Mouse (Mus musculus): ENCODE data around the gene Eogt. TPM values are rescaled to one million over a fixed set of nuclear protein-coding genes. Genes with fewer than 3 reads are reported as not detected.

Gene Eogt
- polyA plus RNA-seq, 1 experiment from 2014 or later = 12.8 TPM

DNA sequence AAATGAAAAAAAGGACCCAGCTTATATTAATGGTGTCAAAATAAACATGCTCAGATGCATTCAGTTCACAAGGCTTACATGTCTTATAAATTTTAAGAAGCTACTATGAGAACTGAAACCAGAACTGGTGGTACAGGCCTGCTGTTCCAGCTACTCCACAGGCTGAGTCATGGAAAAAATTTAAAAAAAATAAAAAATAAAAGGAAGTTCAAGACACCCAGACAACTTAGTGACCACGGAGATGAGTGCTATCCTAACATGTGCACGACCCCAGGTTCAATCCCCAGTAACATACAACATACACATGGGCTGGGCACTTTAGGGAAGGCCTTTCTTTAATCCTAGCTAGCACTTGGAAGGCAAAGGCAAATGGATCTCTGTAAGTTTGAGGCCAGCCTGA, 739 bp upstream of the Eogt start:
- no peaks in the 10 kb centered on the region for H3K27me3 ChIP-seq (ENCODE audit: insufficient read depth, low read length)
- DNase-seq (ENCODE audit: low spot score) (peak; percentile 12), ATAC-seq (replicated peaks; ENCODE audit: low FRiP score, low read depth) (no peak; the same call in 1 of the 2 replicates)
- H3K27ac ChIP-seq = 0 out of 2 replicates have a peak overlapping the region, but pooled peaks have one; percentile 87
- no peaks in the 10 kb centered on the region for H3K9me3 ChIP-seq (replicated peaks; ENCODE audit: low read length)
- no peak overlapping the region for H3K9ac ChIP-seq (ENCODE audit: low read depth, low read length)
- no peak for TF ChIP-seq CTCF (IDR thresholded peaks at IDR 0.05; ENCODE audit: low read depth)
- H3K4me2 ChIP-seq (ENCODE audit: low read length) = no peak overlapping the region
- H3K36me3 ChIP-seq (ENCODE audit: insufficient read depth, low read length) = no peaks in the 10 kb centered on the region
- no peaks in the 10 kb centered on the region; the same call in 1 of the 2 replicates for H3K4me1 ChIP-seq (replicated peaks; ENCODE audit: insufficient read depth, low read length)
- WGBS = 66% methylated on average over 2 of the region's 2 CpGs
- no peak overlapping the region for H3K4me3 ChIP-seq (replicated peaks; ENCODE audit: low read depth, low read length)

DNA sequence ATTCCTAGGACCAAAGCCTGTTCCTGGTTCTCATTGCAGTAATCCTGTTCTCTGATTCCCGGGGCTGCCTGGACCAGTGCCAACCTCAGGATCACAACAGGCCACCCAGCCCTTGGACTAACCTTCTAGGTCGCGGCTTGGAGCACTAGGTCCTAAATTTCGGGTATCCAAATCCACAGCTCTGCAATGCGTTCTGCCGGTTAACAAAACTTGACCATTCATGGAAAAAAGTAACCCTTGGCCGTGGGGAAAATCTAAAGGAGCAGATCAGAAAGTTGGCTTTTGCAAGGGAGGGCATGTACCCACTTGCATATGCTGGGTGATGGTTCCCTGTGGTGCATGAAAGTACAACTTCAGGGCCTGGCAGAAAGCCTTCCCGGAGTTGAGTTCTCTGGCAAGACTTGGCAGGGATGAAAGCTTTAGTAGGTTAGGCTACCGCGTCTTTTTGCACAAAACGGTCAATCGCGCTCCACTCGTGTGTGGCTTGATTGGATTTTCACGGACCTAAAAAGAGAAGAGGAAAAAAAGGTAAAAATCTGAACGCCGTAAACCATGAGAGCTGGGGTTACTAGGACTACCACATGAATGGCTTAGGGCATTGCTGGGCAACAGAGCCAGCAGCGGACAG, 1.1 kb downstream of the Eogt start:
- Histone ChIP-seq H3K4me2 (ENCODE audit: low read length) (peak overlapping the region; percentile 96), H3K4me3 (replicated peaks; ENCODE audit: low read depth, low read length) (peak overlapping the region; percentile 73), H3K9ac (ENCODE audit: low read depth, low read length) (peak overlapping the region; percentile 90), H3K27me3 (ENCODE audit: insufficient read depth, low read length) (no peaks in the 10 kb centered on the region), H3K36me3 (ENCODE audit: insufficient read depth, low read length) (no peaks in the 10 kb centered on the region), H3K4me1 (replicated peaks; ENCODE audit: insufficient read depth, low read length) (no peaks in the 10 kb centered on the region; the same call in none of the 2 replicates), H3K27ac (peak overlapping the region; percentile 87), H3K9me3 (replicated peaks; ENCODE audit: low read length) (no peaks in the 10 kb centered on the region)
- ATAC-seq (replicated peaks; ENCODE audit: low FRiP score, low read depth) (peak; percentile 8; the same call in 1 of the 2 replicates), DNase-seq (ENCODE audit: low spot score) (no peak)
- 13% methylated on average over 18 of the region's 18 CpGs for WGBS
- no peak for TF ChIP-seq CTCF (IDR thresholded peaks at IDR 0.05; ENCODE audit: low read depth)

DNA sequence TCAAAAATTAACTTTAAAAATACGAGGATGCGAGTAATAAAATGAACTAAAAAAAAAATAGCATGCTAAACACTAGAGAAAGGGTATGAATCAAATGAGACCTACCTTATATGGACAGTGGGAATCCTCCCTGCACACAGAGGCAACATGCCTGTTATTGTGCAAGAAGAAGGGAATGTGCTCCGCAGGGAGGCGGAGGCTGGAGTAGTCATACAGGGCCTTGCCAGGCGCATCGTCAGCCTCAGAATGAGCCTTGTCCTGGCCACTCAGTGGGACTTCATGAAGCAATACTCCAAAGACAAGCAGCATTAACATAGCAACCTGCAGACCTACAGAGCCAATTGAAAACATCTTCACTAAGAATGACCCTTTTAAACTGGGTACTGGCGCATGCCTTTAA, 3.8 kb downstream of the Eogt start:
- Histone ChIP-seq H3K4me3 (replicated peaks; ENCODE audit: low read depth, low read length) (no peak overlapping the region), H3K4me2 (ENCODE audit: low read length) (0 out of 2 replicates have a peak overlapping the region, but pooled peaks have one; percentile 2), H3K9me3 (replicated peaks; ENCODE audit: low read length) (no peaks in the 10 kb centered on the region), H3K36me3 (ENCODE audit: insufficient read depth, low read length) (0 out of 2 replicates have a peak, but pooled peaks cover 7% of the 10 kb centered on the region), H3K4me1 (replicated peaks; ENCODE audit: insufficient read depth, low read length) (no peaks in the 10 kb centered on the region; the same call in none of the 2 replicates), H3K27me3 (ENCODE audit: insufficient read depth, low read length) (no peaks in the 10 kb centered on the region), H3K9ac (ENCODE audit: low read depth, low read length) (no peak overlapping the region), H3K27ac (0 out of 2 replicates have a peak overlapping the region, but pooled peaks have one; percentile 34)
- ATAC-seq (replicated peaks; ENCODE audit: low FRiP score, low read depth) (no peak), DNase-seq (ENCODE audit: low spot score) (no peak)
- no peak for TF ChIP-seq CTCF (IDR thresholded peaks at IDR 0.05; ENCODE audit: low read depth)
- WGBS = 82% methylated on average over 7 of the region's 7 CpGs

DNA sequence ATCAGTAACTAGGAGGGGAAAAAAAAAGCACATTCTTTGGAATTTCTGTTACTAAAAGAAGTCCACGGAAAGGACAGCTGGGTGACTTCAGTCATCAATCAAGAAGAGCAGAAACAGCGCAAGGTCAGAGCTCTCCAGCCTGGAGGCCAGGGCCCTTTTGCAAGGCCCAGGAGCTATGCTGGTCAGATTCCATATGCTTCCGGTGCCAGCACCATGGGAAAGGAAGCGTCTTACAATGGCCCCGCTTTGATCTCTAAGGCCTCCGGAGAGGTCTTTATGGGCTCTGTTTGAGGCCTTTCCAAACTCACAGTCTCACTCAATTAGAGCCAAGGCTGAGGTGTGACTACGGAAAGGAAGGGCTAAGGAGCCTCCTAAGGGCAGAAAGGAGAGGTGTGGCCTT, 4.6 kb downstream of the Eogt start:
- H3K27me3 ChIP-seq (ENCODE audit: insufficient read depth, low read length) = no peaks in the 10 kb centered on the region
- no peaks in the 10 kb centered on the region for H3K9me3 ChIP-seq (replicated peaks; ENCODE audit: low read length)
- ATAC-seq (replicated peaks; ENCODE audit: low FRiP score, low read depth) (no peak), DNase-seq (ENCODE audit: low spot score) (peak; percentile 77)
- no peak for TF ChIP-seq CTCF (IDR thresholded peaks at IDR 0.05; ENCODE audit: low read depth)
- H3K9ac ChIP-seq (ENCODE audit: low read depth, low read length) = no peak overlapping the region
- H3K4me2 ChIP-seq (ENCODE audit: low read length) = no peak overlapping the region
- WGBS = 24% methylated on average over 7 of the region's 7 CpGs
- H3K36me3 ChIP-seq (ENCODE audit: insufficient read depth, low read length) = 0 out of 2 replicates have a peak, but pooled peaks cover 7% of the 10 kb centered on the region
- H3K27ac ChIP-seq = peak overlapping the region; percentile 27
- no peaks in the 10 kb centered on the region; the same call in none of the 2 replicates for H3K4me1 ChIP-seq (replicated peaks; ENCODE audit: insufficient read depth, low read length)
- H3K4me3 ChIP-seq (replicated peaks; ENCODE audit: low read depth, low read length) = no peak overlapping the region

DNA sequence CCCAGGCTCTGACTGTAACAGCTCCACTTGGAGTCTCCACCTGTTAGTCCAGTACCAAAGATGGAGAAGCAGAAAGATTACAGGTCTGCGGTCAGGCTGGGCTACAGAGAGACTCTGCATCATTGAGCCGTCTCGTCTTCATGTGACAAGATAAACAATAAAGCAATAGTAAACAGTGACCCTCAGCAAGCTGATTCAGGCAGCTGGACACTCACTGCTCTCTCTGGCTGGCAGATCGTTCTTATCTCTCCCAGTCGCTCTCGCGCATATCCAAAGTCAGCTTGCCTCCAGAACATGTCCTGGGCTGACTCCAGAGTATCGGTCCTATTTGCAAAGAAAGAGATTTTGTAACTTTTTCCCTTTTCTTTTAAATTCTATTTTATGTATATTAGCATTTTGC, 6.4 kb downstream of the Eogt start:
- H3K4me1 ChIP-seq (replicated peaks; ENCODE audit: insufficient read depth, low read length) = no peaks in the 10 kb centered on the region; the same call in none of the 2 replicates
- TF ChIP-seq CTCF (IDR thresholded peaks at IDR 0.05; ENCODE audit: low read depth) = no peak
- H3K4me2 ChIP-seq (ENCODE audit: low read length) = no peak overlapping the region
- no peak for ATAC-seq (replicated peaks; ENCODE audit: low FRiP score, low read depth)
- 0 out of 2 replicates have a peak, but pooled peaks cover 7% of the 10 kb centered on the region for H3K36me3 ChIP-seq (ENCODE audit: insufficient read depth, low read length)
- no peak overlapping the region for H3K27ac ChIP-seq
- WGBS = 67% methylated on average over 8 of the region's 8 CpGs
- no peaks in the 10 kb centered on the region for H3K27me3 ChIP-seq (ENCODE audit: insufficient read depth, low read length)
- no peak overlapping the region for H3K4me3 ChIP-seq (replicated peaks; ENCODE audit: low read depth, low read length)
- H3K9ac ChIP-seq (ENCODE audit: low read depth, low read length) = no peak overlapping the region
- H3K9me3 ChIP-seq (replicated peaks; ENCODE audit: low read length) = no peaks in the 10 kb centered on the region
- no peak for DNase-seq (ENCODE audit: low spot score)

DNA sequence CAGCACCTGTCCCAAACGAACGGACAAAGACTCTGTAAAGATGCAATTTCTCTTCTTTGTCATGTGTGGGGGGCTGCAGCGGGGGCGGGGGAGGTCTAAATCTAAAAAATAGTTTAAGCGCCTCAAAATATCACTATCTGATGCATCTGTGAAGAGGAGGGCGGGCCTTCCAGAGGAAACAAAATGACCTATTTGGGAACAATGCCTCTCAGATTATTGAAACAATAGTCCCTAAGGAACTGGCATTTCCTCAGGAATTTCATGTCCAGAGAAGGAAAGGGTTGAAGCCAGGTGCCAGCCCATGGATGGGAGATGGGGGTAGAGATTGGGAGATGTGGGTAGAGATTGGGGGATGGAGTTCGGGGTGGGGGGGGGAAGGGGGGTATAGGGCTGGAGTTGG, 7.2 kb downstream of the Eogt start:
- Histone ChIP-seq H3K27ac (no peak overlapping the region), H3K4me3 (replicated peaks; ENCODE audit: low read depth, low read length) (no peak overlapping the region), H3K4me2 (ENCODE audit: low read length) (no peak overlapping the region), H3K4me1 (replicated peaks; ENCODE audit: insufficient read depth, low read length) (no peaks in the 10 kb centered on the region; the same call in none of the 2 replicates), H3K27me3 (ENCODE audit: insufficient read depth, low read length) (no peaks in the 10 kb centered on the region), H3K9me3 (replicated peaks; ENCODE audit: low read length) (no peaks in the 10 kb centered on the region), H3K36me3 (ENCODE audit: insufficient read depth, low read length) (0 out of 2 replicates have a peak, but pooled peaks cover 7% of the 10 kb centered on the region), H3K9ac (ENCODE audit: low read depth, low read length) (no peak overlapping the region)
- ATAC-seq (replicated peaks; ENCODE audit: low FRiP score, low read depth) (no peak), DNase-seq (ENCODE audit: low spot score) (peak; percentile 15)
- no peak for TF ChIP-seq CTCF (IDR thresholded peaks at IDR 0.05; ENCODE audit: low read depth)
- WGBS = 77% methylated on average over 7 of the region's 7 CpGs

All from kidney, postnatal 0 days (tissue).